Mouse (Mus musculus) retina, adult 2 months (tissue): ENCODE data around the gene Zp2.

Experiments
- DNase-seq: peaks from one replicate; pipeline ENCODE4 v3.0.0-alpha.2; 2012; ENCODE audit warnings: low read depth, low spot score

Zp2 gene

GRCm38 (mm10) chr7:120145191-120145590 is at the start of gene Zp2:
Gene Zp2 (minus strand): TSS chr7:120145291.
- no peak for DNase-seq

- DNase-seq = no peak
These were observed 47.7 kb upstream of the Zp2 start for GRCm38 (mm10) chr7:120192816-120193215.

GRCm38 (mm10) chr7:120192207-120192606 is 47.1 kb upstream of the Zp2 start:
- no peak for DNase-seq

GRCm38 (mm10) chr7:120190150-120190665 is 45.1 kb upstream of the Zp2 start:
- no peak for DNase-seq

GRCm38 (mm10) chr7:120189369-120190149 is 44.5 kb upstream of the Zp2 start:
- no peak for DNase-seq

- no peak for DNase-seq
These were observed 43.9 kb upstream of the Zp2 start for GRCm38 (mm10) chr7:120188946-120189345.

GRCm38 (mm10) chr7:120182891-120183290 is 37.8 kb upstream of the Zp2 start:
- no peak for DNase-seq

GRCm38 (mm10) chr7:120181401-120182230 is 36.5 kb upstream of the Zp2 start:
- DNase-seq = no peak

- no peak for DNase-seq
These were observed 35.5 kb upstream of the Zp2 start for GRCm38 (mm10) chr7:120180547-120180946.

GRCm38 (mm10) chr7:120178935-120179334 is 33.8 kb upstream of the Zp2 start:
- no peak for DNase-seq

- no peak for DNase-seq
These were observed 32.5 kb upstream of the Zp2 start for GRCm38 (mm10) chr7:120177611-120178010.

- no peak for DNase-seq
These were observed 29.8 kb upstream of the Zp2 start for GRCm38 (mm10) chr7:120174723-120175504.

GRCm38 (mm10) chr7:120173603-120174244 is 28.6 kb upstream of the Zp2 start, which contains the start of gene Anks4b:
Gene Anks4b (plus strand): TSS chr7:120173858.
- no peak for DNase-seq

GRCm38 (mm10) chr7:120172188-120172700 is 27.2 kb upstream of the Zp2 start:
- no peak for DNase-seq

- DNase-seq = no peak
These were observed 18.6 kb upstream of the Zp2 start for GRCm38 (mm10) chr7:120163581-120164251.

GRCm38 (mm10) chr7:120158121-120158613 is 13.1 kb upstream of the Zp2 start:
- no peak for DNase-seq

GRCm38 (mm10) chr7:120157575-120158061 is 12.5 kb upstream of the Zp2 start:
- DNase-seq = no peak

GRCm38 (mm10) chr7:120156841-120157409 is 11.8 kb upstream of the Zp2 start:
- no peak for DNase-seq

GRCm38 (mm10) chr7:120150898-120151297 is 5.8 kb upstream of the Zp2 start:
- no peak for DNase-seq

GRCm38 (mm10) chr7:120150257-120150656 is 5.2 kb upstream of the Zp2 start:
- DNase-seq = no peak
